Mouse (Mus musculus): ENCODE measurements around the gene Msh4.

GRCm38 (mm10) chr3:153826616-153827015, 79.3 kb downstream of the Msh4 start:
- TF ChIP-seq CTCF (IDR thresholded peaks at IDR 0.05 in 2 of 3, conservative IDR thresholded peaks at IDR 0.05 in 1 of 3; ENCODE audit: control insufficient read depth in 1 of 3, insufficient read depth in 1 of 3, low read depth in 2 of 3, low read length in 3 of 3, poor library complexity in 1 of 3, severe bottlenecking in 1 of 3) (no peak), CHD1 (IDR thresholded peaks at IDR 0.05; ENCODE audit: low read depth, low read length) (no peak), ZC3H11A (IDR thresholded peaks at IDR 0.05; ENCODE audit: low read depth, low read length) (no peak)
